Mouse (Mus musculus) spleen, postnatal 0 days (tissue): Measurements from ENCODE around the gene Lpgat1. TPM values are rescaled to one million over a fixed set of nuclear protein-coding genes. Genes with fewer than 3 reads are reported as not detected.

Experiments
- polyA plus RNA-seq: library from polyadenylated mRNA; unstranded; fragments of >200 nt; fragmentation: Nextera tagmentation; extraction: Ambion mirVana; gene quantifications from 2 replicates; pipeline ENCODE4 v1.2.1, GENCODE M21; 2015

Gene Lpgat1
- polyA plus RNA-seq: 6.0 and 8.2 TPM in 2 replicates

GRCm38 (mm10) chr1:191717601-191718498, at the start of gene Lpgat1:
Lpgat1 (plus strand) TSS chr1:191717834.

DNA sequence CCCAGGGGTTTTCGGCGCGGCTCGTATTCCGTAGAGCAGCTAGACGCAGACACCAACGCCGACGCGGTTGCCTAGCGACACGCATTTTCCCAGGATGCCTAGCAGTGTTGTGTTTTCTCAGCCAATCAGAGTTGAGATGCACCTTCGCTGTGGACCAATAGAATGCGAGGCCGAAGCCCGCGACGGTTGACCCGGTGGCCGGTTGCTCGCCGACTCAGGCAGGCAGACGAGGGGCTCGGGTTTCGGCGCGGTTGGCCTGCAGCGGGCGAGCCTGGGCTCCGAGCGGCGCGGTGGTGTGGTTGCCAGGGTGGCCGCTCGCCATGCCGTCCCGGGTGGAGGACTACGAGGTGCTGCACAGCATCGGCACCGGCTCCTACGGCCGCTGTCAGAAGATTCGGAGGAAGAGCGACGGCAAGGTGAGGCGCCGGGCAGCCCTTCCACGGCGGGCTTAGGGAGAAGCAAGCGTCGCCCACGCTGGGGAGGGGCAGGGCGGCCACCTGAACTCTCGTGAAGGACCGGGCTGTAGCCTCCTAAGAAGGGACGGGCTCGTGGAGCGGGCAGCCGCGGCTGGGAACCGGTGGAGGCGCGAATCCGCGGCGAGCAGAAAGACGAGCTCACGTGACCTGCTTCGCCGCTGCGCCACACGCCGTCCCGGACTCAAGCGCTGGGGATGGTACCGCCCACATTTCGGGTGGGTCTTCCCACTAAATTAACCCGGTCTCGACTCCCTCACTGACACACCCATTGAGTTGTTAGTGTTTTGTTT, 103.9 kb downstream of the Lpgat1 start, which contains the start of gene Nek2:
Nek2 (plus strand) TSS at position 119 of the 766 bp plus-strand sequence.

Other genes starting within 250 kb of the Lpgat1 start
- 43.0 and 45.8 TPM in 2 replicates for gene Dtl, start 142.3 kb upstream of the Lpgat1 start, polyA plus RNA-seq
- gene Ints7, start 142.2 kb upstream of the Lpgat1 start, polyA plus RNA-seq: 23.2 and 24.9 TPM in 2 replicates
- gene Nek2, start 103.6 kb downstream of the Lpgat1 start, polyA plus RNA-seq: 30.7 and 36.7 TPM in 2 replicates
- 3.1 and 3.2 TPM in 2 replicates for gene Slc30a1, start 188.9 kb downstream of the Lpgat1 start, polyA plus RNA-seq